Mouse (Mus musculus) induced T-regulatory cell, adult 2 months (primary cell): ENCODE measurements around the gene Stx2.
"Not testable (repeated sequence)": the region's sequence is repeated elsewhere in the genome, so short reads cannot be mapped to it uniquely, and the experiment has no call there.

ENCODE experiments used
- DNase-seq: peaks from one replicate; pipeline ENCODE4 v3.0.0-alpha.2; 2012; ENCODE audit warnings: low read depth

The Stx2 gene

DNA sequence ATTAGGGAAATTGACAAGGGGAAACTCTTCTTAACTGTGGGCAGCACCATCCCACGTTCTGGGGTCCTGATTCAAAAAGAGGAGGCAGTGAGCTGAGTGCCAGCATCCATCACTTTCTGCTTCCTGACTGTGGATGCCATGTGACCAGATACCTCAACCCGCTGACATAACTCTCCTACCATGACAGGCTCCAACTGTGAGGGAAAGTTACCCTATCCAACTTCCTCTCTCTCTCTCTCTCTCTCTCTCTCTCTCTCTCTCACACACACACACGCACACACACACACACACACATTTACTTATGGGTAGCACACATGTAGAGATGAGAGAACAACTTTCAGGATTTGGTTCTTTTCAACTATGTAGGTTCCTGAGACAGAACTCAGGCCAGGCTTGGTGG, 1.2 kb upstream of the Stx2 start:
- DNase-seq: no peak

DNA sequence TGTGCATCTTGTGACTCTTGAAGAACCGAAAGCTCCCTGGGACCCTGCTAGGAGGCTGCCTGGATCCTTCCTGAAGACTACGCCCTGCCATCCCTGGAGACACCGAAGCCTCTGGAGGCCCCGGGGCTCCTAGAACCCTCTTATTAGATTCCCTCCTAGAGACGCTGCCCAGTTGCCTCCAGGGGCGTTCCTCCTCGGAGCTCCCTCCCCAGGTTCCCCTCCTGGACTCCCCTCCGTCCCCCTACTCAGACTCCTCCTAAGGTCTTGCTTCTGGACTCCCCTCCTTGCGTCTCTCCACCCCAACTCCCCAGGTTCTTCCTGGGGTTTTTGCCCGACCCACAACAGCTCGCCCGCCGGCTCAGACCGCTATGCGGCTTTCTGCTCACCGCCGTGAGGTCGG, 366 bp downstream of the Stx2 start:
- no peak for DNase-seq

DNA sequence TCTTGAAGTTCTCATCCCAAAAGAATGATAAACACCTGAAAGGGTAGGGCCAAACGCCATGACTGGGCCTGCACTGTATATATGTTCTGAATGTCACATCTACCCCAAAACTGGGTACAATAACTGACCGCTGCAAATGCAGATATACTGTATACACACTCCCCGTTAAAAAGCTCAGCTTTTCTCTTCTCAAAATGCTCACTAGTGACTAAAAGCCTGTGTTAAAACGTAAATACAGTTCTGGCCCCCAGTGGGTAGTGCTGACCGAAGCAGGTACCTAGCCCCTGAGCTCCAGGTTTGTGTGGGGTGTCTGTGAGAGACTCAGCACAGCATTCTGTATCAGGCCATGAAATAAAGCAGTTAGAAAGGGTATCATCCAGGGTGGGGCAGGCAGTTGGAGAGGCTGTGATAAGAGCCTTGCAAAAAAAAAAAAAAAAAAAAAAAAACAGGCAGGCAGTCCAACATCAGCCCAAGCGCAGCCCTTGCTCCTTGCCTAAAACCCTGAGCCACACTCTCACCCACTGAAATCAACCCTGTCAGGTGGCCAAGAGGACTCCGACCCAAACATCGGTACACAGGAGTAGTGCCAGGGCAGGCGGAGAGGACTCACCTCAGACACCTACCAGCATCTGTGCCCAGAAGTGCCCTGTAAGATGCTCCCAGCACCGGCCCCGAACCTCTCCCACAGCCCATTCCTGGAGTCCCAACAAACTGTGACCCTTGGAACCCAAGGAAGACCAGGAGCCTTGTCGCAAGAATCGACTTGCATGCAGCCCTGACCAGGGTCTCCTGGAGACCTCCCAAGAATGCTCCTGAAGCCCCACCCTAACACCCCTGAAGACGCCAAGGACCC, 1.0 kb downstream of the Stx2 start:
- no peak for DNase-seq

DNA sequence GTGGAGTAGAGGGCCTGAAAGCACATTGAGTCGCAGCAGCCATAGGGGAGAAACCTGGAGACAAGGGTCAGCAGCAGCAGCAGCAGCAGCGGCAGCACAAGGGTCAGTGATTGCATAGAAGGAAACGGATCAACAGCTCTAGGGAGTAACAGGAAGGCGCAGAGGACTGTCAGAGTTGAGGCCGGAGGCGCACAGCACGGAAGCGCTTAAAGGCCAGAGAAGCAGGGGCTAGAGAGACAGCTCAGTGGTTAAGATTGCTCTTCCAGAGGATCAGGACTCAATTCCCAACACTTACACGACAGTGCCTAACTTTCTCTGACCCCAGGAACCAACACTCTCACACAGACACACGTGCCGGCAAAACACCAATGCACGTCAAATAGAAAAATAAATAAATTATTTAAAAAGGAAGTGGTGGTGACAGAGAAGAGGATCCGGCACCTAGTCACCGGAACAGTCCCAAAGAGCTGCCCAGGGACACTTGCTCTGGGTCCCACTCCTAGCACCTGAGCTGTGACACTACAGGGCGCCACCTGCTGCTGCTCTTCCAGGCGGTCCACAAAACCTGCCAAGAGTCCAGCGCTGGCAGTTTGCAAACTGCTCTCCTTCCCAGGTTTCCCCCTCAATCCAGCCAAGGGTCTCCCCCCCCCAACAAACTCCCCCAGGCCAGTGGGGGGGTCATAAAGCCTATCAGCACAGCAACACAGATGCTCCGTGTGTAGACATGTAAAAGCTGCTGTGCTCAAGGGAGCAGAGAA, 2.2 kb downstream of the Stx2 start:
- no peak for DNase-seq

DNA sequence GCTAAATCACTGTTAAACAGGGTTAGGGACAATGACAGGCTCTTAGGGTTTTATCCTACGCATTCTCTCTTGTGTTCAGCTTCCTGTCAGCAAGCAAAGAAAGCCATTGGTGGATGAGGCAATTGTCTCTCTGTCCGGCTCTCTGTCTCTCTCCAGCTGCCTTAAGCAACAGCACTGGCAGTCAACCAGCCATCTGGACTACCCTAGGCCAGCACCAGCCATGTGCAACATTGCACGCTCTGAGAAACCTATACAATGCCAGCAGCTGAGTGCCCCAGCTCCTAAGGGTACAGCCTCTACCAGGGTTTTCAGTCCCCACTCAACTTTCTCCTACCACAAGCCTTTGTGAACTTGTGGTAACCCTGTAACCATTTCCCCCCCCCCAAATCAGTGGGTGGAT, 3.0 kb downstream of the Stx2 start:
- DNase-seq: no peak

DNA sequence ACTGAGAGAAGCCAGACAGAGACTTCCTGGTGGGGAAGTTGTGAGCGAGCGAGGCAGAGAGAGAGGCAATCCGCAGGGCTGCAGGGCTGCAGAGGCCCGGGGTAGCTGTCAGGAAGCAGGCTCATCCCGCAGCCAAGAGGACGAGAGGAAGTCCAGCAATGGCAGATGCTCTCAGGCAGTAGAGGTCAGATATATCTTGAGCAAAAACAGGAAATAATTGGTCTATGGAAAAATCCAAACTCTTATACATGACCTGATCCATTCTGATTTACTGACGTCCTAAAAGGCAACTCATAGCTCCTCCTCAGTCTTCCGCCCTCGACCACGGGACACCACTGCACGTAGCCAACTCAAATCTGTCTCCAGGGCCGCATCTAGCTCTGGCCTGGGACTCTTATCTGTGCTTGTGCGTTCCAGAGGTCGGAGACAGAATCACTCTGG, 5.8 kb downstream of the Stx2 start:
- no peak for DNase-seq

DNA sequence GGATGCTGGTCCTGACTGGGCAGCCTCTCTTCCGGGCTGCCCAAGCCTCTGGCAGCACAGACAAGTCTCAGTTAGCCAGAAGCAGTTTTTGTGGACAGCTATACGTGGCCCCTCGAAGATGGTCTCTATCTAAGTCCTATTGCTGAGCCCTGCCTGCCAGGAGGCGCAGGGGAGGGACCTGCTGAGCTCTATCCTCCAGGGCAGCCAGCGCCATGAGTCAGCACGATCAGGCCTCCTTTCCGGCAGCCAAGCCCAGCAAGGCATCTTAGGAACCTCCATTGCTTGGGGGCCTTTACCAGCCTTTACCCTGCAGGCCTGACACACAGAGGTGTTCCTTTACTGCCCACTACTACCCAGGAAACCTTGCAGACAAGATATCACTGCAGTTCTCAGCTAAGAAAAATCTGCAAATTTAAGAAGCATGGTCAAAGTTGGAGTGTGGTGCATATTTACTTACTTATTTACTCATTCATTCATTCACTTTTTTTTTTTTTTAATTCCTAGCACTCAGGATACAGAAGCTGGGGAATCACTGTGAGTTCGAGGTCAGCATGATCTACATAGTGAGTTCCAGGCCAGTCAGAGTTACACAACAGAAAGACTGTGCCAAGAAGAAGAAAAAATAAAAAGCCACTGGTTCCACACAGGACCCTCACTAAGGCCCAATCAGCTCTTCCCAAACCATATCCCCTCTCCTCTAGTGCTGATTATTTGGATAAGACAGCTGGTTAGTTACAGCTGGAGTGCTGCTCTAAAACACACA, 7.5 kb downstream of the Stx2 start:
- DNase-seq: no peak

DNA sequence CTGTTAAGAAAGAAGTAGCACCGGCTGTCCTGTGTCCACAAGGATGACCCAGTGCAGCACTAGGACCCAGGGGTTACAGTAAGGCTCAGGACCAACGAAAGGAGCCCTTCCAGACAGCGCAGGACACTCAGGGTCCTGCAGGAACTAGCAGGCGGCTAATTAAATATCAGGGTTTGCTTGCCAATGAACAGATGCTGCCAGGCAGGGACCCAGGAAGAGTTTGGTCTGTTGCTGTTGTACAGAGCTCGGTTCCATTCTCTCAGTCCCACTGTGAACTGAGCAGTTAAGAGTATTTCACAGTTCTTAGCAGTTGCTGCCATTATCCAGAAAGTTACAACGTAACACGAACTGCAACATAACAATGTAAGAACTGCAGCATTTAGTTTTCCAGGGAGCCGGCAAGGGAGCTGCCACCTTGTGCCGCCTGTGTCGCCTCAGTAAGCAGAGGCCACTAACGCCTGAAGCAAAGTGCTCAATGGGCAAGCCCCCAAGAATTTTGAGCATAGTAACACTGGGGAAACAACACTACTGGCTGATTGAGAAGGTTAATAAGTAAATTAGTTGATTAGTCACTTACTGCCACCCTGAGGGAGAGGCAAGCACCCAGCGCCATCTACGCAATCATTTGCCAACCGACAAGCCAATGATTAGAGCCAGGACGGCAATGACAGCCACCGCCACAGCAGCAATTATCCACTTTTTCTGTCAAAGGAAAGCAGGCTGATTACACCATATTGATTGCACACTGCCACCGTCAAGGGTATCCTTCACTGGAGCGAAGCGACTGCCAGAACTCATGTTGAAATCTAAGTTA, 21.0 kb downstream of the Stx2 start:
- no peak for DNase-seq

DNA sequence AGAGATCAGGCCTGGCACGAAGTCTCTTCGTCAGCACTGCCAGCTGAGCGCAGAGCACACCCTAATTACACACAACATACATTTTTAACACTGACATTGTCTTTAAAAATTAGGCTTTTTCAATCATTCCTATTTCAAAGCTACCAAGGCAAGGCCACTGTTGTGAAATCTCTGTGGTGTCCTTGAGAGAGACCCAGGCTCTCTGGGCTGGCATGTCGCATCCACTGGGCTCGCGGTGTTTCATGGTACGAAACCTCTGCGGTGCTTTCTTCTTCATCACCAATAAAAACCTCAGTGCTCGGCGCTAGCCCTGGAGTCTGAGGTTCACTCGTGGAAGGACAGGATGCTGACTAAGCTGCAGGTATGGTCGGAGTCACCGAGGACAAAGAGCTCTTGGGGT, 22.4 kb downstream of the Stx2 start:
- no peak for DNase-seq

DNA sequence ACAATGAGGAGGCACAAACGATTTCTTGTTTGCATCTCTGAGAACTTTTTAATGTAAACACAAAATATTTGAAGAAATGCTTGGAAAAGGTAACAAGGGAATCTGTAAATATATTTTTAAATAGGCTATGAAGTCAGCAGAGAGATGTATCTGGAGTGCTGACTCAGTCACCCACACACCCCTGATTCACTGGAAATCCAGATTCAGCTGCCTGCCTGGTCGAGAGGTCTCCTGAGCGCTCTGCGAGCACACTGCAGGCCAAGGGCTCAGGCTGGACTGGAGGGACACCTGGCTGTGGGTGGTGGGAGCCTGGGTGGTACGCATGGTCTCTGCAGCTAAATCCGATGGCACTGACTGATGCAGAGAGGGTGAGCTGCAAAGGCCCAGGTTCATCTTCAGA, 23.8 kb downstream of the Stx2 start:
- DNase-seq: no peak

DNA sequence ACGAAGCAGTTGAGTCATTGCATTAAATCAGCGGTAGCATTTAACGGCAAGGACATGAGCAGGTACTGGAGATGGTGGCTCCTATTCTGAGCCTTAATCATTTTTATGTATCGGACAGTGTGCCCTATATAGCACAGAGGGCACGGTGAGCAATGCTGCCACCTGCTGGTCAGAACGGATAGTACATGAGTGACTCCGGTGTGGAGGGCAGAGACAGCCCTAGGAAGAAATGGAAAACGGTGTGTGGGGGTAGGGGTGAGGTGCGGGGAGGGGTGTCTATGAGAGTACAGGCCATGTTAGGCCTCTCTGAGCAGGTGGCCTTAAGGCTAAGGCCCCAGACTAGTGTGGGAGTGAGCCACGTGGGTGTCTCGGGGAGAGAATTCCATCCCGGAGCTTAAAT, 26.8 kb downstream of the Stx2 start:
- peak; percentile 80 for DNase-seq

DNA sequence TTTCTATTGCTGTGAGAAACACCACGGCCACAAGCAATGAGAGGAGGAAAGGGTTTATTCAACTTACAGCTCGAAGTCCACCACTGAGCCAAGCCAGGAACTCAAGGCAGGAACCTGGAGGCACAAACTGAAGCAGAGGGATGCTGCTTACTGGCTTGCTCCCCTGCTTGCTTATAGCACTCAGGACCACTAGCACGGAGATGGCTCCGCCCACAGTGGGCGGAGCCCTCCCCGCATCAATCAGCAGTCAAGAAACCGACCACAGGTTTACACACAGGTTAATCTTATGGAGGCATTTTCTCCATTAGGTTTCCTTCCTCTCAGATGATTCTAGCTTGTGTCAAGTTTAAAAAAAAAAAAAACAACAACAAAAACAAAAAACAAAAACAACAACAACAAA, 27.5 kb downstream of the Stx2 start:
- DNase-seq: no peak

DNA sequence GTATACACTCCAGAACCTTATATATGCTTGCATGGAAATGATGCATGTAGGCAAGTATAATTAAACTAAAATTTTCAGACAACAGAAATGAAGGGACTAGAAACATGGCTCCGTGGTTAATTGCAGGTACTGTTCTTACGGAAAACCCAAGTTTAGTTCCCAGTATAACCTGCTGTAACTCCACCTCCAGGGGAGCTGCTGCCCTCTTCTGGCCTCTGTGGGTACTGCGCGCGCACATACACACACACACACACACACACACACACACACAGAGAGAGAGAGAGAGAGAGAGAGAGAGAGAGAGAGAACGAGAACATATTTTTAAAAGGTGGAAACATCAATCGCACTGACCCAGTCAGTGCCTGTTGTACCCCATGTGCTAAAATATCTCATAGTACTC, 29.4 kb downstream of the Stx2 start:
- no peak for DNase-seq

DNA sequence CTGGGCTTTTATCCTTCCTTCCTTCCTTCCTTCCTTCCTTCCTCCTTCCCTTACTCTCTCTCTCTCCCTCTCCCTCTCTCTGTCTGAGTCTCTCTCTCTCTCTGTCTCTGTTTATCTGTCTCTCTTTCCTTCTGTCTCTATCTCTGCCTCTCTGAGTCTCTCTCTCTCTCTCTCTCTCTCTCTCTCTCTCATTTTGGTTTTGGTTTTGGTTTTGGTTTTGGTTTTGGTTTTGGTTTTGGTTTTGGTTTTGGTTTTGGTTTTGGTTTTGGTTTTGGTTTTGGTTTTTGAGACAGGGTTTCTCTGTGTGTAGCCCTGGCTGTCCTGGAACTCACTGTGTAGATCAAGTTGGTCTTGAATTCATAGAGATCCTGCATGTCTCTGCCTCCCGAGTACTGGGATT, 30.9 kb downstream of the Stx2 start:
- DNase-seq: not testable (repeated sequence)

DNA sequence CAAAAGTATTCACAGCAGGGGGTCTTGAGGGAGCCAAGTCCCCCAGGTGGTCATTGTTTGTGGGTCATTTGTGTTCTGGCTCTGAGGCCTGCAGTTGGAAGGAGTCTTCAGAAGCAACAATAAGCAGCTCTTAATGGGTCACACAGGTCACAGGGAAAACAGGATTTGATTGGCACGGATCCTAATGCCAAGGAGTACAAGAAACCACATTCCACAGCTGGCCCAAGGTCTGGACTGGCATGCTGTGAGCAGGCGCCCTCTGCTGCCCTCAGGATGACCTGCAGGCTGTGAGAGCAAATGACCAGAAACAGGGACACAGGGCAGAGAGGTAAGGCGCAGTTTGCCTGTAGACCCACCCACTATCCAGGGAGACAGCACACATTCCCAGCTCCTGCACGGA, 32.1 kb downstream of the Stx2 start:
- DNase-seq: no peak

DNA sequence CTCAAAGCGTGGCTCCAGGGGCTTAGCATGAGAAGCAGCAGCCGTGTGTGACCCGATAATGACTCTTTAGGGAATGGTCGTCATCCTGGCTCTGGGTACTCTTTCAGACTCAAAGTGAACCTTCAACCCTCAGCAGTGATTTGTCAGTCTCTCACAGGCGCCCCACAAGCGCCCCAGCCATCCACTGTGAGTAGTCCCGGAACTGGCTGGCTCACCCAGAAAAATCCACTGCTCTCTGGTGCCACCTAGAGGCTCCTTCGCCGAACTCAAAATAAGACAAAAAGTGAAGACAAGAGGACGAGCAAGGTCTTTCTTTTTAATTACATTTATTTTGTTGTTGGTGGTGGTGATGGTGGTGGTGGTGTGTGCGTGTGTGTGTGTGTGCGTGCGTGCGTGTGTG, 37.1 kb downstream of the Stx2 start:
- peak; percentile 78 for DNase-seq

DNA sequence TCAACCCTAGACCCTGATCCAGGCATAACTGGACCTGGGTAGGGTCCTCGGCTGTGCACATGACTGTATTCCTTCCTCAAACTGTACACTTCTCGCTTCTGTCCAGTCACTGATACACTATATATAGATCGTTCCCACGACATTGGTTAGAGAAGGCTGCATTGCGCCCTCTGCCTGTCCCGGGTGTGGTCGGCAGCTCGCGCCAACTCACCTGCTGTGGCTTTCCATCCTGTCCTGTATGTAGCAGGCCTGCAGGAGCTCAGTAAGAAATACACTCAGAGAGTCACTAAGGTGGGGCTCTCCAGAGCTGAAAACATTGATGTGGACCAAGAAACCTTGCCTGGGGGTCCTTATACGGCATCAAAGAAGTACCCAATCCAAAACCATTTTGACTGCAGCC, 37.5 kb downstream of the Stx2 start:
- no peak for DNase-seq

DNA sequence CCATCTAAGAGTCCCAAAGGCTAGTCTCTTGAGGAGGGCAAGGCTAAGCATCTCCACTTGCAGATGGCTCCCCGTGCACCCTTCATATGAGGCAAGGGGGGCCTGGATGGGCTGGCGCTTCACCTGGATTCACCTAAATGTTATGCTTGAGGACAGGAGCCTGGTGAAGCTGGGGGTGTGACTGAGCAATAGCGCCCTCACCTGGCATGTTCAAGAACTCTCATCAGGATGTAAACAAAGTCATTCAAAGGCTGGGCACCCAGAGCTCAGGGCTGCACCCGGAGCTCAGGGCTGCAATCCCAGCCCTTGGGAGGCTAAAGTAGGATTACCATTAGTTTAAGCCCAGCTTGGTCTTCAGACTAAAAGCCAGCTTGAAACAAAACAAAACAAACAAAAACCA, 44.0 kb downstream of the Stx2 start:
- no peak for DNase-seq

DNA sequence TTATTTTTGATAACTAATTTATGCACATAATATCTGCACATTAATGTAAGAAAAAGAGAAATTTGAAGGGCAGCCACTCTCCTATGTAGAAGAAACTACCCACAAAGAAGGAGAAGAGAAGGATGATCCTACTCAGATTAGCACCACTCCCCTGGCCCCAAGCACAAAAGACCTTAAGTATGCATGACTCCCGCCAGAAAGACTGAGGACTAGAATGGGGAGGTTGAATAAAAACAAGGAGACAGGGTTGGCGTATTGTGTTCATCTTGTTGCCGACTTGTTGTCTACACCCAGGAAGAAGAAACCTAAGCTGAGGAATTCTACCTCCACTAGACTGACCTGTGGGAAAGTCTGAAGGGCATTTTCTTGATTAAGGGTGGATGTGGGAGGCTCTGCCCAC, 49.5 kb downstream of the Stx2 start:
- DNase-seq: no peak

DNA sequence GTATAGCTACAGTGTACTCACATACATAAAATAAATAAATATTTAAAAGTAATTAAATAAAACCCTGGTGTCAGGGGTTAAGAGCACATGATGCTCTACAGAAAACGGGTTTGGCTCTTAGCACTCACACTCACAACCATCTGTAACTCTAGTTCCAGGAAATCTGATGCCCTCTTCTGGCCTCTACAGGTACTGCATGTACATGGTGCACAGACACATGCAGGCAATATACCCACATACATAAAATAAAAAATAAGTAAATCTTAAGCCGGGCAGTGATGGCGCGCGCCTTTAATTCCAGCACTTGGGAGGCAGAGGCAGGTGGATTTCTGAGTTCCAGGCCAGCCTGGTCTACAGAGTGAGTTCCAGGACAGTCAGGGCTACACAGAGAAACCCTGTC, 54.0 kb downstream of the Stx2 start:
- not testable (repeated sequence) for DNase-seq

DNA sequence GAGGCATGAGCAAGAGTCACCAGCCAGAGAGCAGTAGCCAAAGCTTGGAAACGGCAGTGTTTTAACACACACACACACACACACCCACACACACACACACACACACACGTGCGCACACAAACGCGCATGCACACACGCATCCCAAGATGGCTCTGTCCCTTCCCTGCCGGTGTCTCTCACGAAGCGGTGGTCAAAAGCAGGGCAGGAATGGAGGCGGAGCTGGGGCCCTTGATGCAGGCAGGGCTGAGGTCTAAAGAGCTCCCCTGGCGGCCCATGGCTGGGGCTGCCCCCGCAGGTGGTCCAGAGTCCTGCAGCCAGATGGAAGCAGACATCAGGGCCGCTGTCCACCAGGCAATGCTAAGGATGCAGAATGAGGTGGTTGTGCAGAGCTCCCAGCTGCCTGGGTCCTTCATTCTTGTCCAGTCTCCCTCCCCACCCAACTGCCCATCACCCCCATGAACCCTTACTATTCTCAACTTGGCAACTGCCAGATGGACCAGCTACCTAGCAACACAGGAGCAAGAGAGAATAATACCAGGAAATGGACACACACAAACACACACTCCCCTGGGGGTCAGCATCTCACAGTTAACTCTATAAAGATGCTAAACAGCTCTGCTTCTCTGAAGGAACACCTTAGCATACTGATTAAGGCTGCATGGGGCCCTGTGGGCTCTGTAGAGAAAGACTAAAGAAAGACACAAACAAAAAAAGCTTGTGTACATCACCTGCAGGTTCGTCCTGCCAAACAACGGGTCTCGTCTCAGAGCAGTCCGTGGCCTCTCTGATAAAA, 54.9 kb downstream of the Stx2 start, which contains the start of gene Rimbp2:
TSS of gene Rimbp2 (minus strand) at position 209 of the 793 bp plus-strand sequence.
- DNase-seq: no peak
